Mouse (Mus musculus): ENCODE results near the gene Zfp597. TPM values are rescaled to one million over a fixed set of nuclear protein-coding genes. Genes with fewer than 3 reads are reported as not detected.
"Not testable (repeated sequence)": the region's sequence is repeated elsewhere in the genome, so short reads cannot be mapped to it uniquely, and the experiment has no call there.

Gene Zfp597
- polyA plus RNA-seq, 1 experiment from 2014 or later: 6.1 TPM

DNA sequence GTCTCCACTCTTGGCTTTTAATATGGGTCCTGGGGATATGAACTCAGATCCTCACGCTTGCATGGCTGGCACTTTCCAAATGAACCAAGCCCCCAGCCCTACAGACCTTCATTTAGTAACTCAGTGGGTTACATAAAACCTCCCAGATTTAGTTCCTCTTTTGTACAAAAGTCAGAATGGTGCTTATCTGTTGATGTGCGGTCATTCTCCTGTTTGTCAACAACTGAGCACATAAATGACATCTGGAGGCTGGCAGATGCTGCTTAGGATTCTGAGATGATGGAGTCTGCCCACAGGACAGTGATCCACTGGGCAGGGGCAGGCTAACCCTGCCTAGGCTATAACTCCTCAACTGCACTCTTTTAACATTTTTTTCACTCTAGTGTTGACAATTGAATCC lies 54.6 kb downstream of the Zfp597 start:
- WGBS: 77% methylated on average over 2 of the region's 2 CpGs
- Histone ChIP-seq H3K4me2 (replicated peaks) (no peak overlapping the region), H3K27ac (no peak overlapping the region), H3K4me1 (no peaks in the 10 kb centered on the region), H3K27me3 (no peaks in the 10 kb centered on the region), H3K4me3 (no peak overlapping the region), H3K9me3 (no peaks in the 10 kb centered on the region), H3K9ac (no peak overlapping the region), H3K36me3 (no peaks in the 10 kb centered on the region)
- ATAC-seq (ENCODE audit: insufficient number of reproducible peaks, insufficient read depth, low FRiP score, low TSS enrichment): no peak

DNA sequence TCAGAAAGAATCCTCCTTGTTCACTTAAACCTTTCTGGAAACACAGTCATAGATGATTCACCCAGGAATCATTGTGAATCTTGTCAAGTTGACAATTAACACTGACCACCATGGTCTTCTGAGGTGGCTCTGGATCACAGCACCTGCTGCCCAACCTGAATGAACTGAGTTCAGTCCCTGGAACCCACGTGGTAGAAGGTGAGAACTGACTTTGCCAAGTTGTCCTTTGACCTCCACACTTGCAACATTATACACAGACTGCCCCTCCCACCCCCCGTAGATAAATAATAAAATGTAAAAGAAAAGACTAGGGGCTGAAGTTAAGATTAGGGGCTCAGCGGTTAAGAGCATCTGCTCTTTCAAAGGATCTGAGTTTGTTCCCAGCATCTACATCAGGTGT lies 56.3 kb downstream of the Zfp597 start:
- H3K4me1 ChIP-seq: no peaks in the 10 kb centered on the region
- ATAC-seq (ENCODE audit: insufficient number of reproducible peaks, insufficient read depth, low FRiP score, low TSS enrichment): no peak
- H3K4me2 ChIP-seq (replicated peaks): no peak overlapping the region
- H3K36me3 ChIP-seq: no peaks in the 10 kb centered on the region
- H3K9me3 ChIP-seq: no peaks in the 10 kb centered on the region
- no peak overlapping the region for H3K27ac ChIP-seq
- no peak overlapping the region for H3K9ac ChIP-seq
- H3K27me3 ChIP-seq: no peaks in the 10 kb centered on the region
- 62% methylated on average over 3 of the region's 3 CpGs for WGBS
- no peak overlapping the region for H3K4me3 ChIP-seq

DNA sequence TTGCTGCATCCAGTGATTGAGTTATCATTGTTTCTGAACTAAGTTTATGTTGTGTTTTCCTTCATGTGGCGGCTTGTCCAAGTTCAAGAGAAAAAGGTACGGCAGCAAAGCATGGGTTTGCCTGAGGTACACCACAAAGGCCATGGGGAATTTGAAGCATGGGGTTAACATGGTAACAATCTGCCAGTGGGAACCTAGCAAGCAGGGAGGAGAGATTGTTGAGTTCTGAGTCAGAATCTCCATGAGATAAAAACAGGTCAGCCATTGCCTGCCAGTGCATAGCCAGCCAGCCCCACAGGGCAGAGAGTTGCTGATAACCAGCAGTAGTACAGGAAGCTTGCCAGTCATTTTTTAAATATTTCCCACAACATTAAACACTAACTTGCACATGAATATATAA lies 64.2 kb downstream of the Zfp597 start:
- H3K27ac ChIP-seq: no peak overlapping the region
- ATAC-seq (ENCODE audit: insufficient number of reproducible peaks, insufficient read depth, low FRiP score, low TSS enrichment): no peak

DNA sequence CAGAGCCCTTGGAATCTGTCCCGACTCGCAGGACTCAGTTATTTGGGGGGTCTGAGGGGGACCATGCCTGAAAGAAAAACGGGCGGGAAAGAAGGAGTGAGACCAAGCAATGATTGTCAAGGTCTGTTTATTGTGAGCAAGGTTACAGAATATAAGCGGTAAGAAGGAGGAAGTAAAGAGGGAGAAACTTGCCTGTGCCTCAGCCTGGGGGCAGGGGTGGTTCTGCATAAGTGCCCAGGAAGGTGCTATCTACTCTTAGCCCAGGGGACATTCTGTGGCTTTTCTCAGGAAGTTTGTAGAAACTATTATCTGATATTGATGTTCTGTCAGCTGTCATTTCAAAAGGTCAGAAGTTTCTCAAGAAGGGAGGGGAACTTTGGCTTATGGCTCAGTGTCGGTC lies 69.7 kb downstream of the Zfp597 start:
- 80% methylated on average over 6 of the region's 6 CpGs for whole genome bisulfite sequencing
- not testable (repeated sequence) for H3K9me3 ChIP-seq

More for the DNA sequence above, 64.2 kb downstream of the Zfp597 start:
- Histone ChIP-seq H3K4me1 (no peaks in the 10 kb centered on the region), H3K4me2 (replicated peaks) (no peak overlapping the region), H3K4me3 (no peak overlapping the region), H3K36me3 (no peaks in the 10 kb centered on the region), H3K9me3 (no peaks in the 10 kb centered on the region), H3K27me3 (no peaks in the 10 kb centered on the region), H3K9ac (no peak overlapping the region)
- WGBS: 85% methylated on average over 2 of the region's 2 CpGs

More for the DNA sequence above, 69.7 kb downstream of the Zfp597 start:
- H3K4me3 ChIP-seq; H3K4me1 ChIP-seq; H3K27ac ChIP-seq; H3K27me3 ChIP-seq; H3K36me3 ChIP-seq; H3K9ac ChIP-seq; ATAC-seq (ENCODE audit: insufficient number of reproducible peaks, insufficient read depth, low FRiP score, low TSS enrichment); H3K4me2 ChIP-seq (replicated peaks): not testable (repeated sequence)

Small RNA genes lying within 50 kb of the gene (microRNA-seq; reads per million reads assigned to microRNA genes)
- gene Gm23493: not detected

Other genes starting within 250 kb of the Zfp597 start
- gene Mefv, start 166.5 kb downstream of the Zfp597 start, polyA plus RNA-seq (2016; fragmentation: Nextera tagmentation; extraction: Ambion mirVana): not detected in 2 replicates
- gene Zfp263, start 140.5 kb downstream of the Zfp597 start, polyA plus RNA-seq (2016; fragmentation: Nextera tagmentation; extraction: Ambion mirVana): 57.6 and 62.8 TPM in 2 replicates
- gene Olfr15, start 53.7 kb downstream of the Zfp597 start, polyA plus RNA-seq (2016; fragmentation: Nextera tagmentation; extraction: Ambion mirVana): 0.42 and 0.59 TPM in 2 replicates
- 1.7 and 1.9 TPM in 2 replicates for gene Zfp174, start 37.3 kb downstream of the Zfp597 start, polyA plus RNA-seq (2016; fragmentation: Nextera tagmentation; extraction: Ambion mirVana)
- 56.6 and 58.3 TPM in 2 replicates for gene Naa60, start 12.2 kb downstream of the Zfp597 start, polyA plus RNA-seq (2016; fragmentation: Nextera tagmentation; extraction: Ambion mirVana)
- gene Gm20695, start 87 bp upstream of the Zfp597 start, polyA plus RNA-seq (2016; fragmentation: Nextera tagmentation; extraction: Ambion mirVana): 2.1 and 2.3 TPM in 2 replicates
- gene 1700037C18Rik, start 24.1 kb upstream of the Zfp597 start, polyA plus RNA-seq (2016; fragmentation: Nextera tagmentation; extraction: Ambion mirVana): 8.8 and 9.6 TPM in 2 replicates
- gene Cluap1, start 24.2 kb upstream of the Zfp597 start, polyA plus RNA-seq (2016; fragmentation: Nextera tagmentation; extraction: Ambion mirVana): 32.6 and 33.1 TPM in 2 replicates
- 0.79 and 0.99 TPM in 2 replicates for gene Nlrc3, start 92.1 kb upstream of the Zfp597 start, polyA plus RNA-seq (2016; fragmentation: Nextera tagmentation; extraction: Ambion mirVana)
- 25.0 and 26.9 TPM in 2 replicates for gene Slx4, start 119.2 kb upstream of the Zfp597 start, polyA plus RNA-seq (2016; fragmentation: Nextera tagmentation; extraction: Ambion mirVana)
- 6.1 and 6.9 TPM in 2 replicates for gene Dnase1, start 152.4 kb upstream of the Zfp597 start, polyA plus RNA-seq (2016; fragmentation: Nextera tagmentation; extraction: Ambion mirVana)
- 77.9 and 83.8 TPM in 2 replicates for gene Trap1, start 193.3 kb upstream of the Zfp597 start, polyA plus RNA-seq (2016; fragmentation: Nextera tagmentation; extraction: Ambion mirVana)